ENCODE assay signal across 8 mouse cellular contexts in the genomic region with DNA sequence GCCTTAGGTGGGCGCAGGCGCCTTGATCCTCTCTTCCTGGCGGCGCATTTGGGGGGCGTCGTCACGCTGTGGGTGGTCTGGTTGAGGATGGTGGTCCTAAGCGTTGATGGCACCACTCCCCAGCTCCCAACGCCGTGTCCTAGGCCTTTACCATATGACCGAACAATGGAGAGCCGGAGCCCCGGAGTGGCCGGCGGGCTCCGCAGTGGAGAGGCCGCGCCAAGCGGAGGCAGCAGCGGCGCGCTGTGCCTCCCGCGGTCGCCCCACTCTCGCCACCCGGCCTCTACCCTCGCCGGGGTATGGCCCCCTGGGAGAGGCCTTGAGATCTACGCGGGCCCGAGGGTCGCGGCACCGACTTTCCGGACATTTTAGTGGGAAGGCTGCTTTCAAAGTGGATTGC. TPM values are rescaled to one million over a fixed set of nuclear protein-coding genes. Genes with fewer than 3 reads are reported as not detected.
DNase-seq lines count a peak whose midpoint lies in the region; ATAC-seq and TF ChIP-seq lines count a peak whose summit lies in the region.

No protein-coding gene starts in this region.

- H3K79me2 ChIP-seq in CH12.LX (replicated peaks; ENCODE audit: control insufficient read depth, extremely low read depth, insufficient read depth, poor library complexity, severe bottlenecking), result no peaks in the 10 kb centered on the region

- H3K27me3 ChIP-seq in CH12.LX (replicated peaks), result no peaks in the 10 kb centered on the region
- H3K27me3 ChIP-seq in embryonic facial prominence, embryonic 11.5 days (ENCODE audit: control insufficient read depth, insufficient read depth, low read length), result no peaks in the 10 kb centered on the region
- 0 out of 2 replicates have a peak, but pooled peaks cover 4% of the 10 kb centered on the region for H3K27me3 ChIP-seq in hindbrain, embryonic 13.5 days
- no peaks in the 10 kb centered on the region for H3K27me3 ChIP-seq in liver, postnatal 0 days (ENCODE audit: insufficient read depth, low read length)
- no peaks in the 10 kb centered on the region for H3K27me3 ChIP-seq in stomach, embryonic 15.5 days (replicated peaks)

- no peak for TF ChIP-seq EP300 in CH12.LX (IDR thresholded peaks at IDR 0.05; ENCODE audit: low read length)
- no peak for TF ChIP-seq EP300 in liver, postnatal 0 days (IDR thresholded peaks at IDR 0.05; ENCODE audit: low read depth)

- in situ Hi-C loops in CH12.LX (cut with MboI; ENCODE audit: low pct_ligation_motif_present, low pct_unique_long_range_greater_than_20kb, low sequenced_read_pairs), result no loop called here

- no peak for TF ChIP-seq CTCF in CH12.LX (conservative IDR thresholded peaks at IDR 0.05 in 1 of 2, IDR thresholded peaks at IDR 0.05 in 1 of 2; ENCODE audit: low read depth in 2 of 2, low read length in 2 of 2)
- no peak for TF ChIP-seq CTCF in liver, postnatal 0 days (IDR thresholded peaks at IDR 0.05; ENCODE audit: low read depth)

- dilution Hi-C loops in CH12.LX (cut with MboI; ENCODE audit: extremely low pct_ligation_motif_present, extremely low pct_unique_long_range_greater_than_20kb, low sequenced_read_pairs), result no loop called here

- peak overlapping the region; percentile 75 for H3K4me2 ChIP-seq in CH12.LX (ENCODE audit: insufficient read depth, low read depth, poor library complexity, severe bottlenecking)
- peak overlapping the region; percentile 65 for H3K4me2 ChIP-seq in embryonic facial prominence, embryonic 11.5 days (ENCODE audit: low read depth, low read length)
- H3K4me2 ChIP-seq in hindbrain, embryonic 13.5 days, result peak overlapping the region; percentile 83
- peak overlapping the region; percentile 66 for H3K4me2 ChIP-seq in liver, postnatal 0 days (ENCODE audit: low read depth, low read length)
- H3K4me2 ChIP-seq in stomach, embryonic 15.5 days, result peak overlapping the region; percentile 78

- DNase-seq in gastrocnemius, postnatal 14 days, result peak; percentile 38
- no peak for DNase-seq in gastrocnemius, adult 8-10 months (ENCODE audit: low spot score in 2 of 2)
- peak; percentile 6 for DNase-seq in CH12.LX (ENCODE audit: extremely low read depth)
- DNase-seq in embryonic facial prominence, embryonic 11.5 days (ENCODE audit: low spot score), result no peak
- no peak for DNase-seq in liver, postnatal 0 days
- no peak for DNase-seq in frontal cortex, postnatal 10 days (ENCODE audit: low spot score in 2 of 2)

- WGBS in embryonic facial prominence, embryonic 11.5 days, result under 1% methylated on average over 36 of the region's 36 CpGs
- under 1% methylated on average over 36 of the region's 36 CpGs for WGBS in hindbrain, embryonic 13.5 days
- under 1% methylated on average over 34 of the region's 36 CpGs for WGBS in liver, postnatal 0 days (ENCODE audit: insufficient replicate concordance)
- 0% methylated on average over 35 of the region's 36 CpGs for WGBS in stomach, embryonic 15.5 days

- peaks cover 16 to 28% of the 10 kb centered on the region in 2 experiments for H3K36me3 ChIP-seq in CH12.LX (replicated peaks in 1 of 2; ENCODE audit: control insufficient read depth in 1 of 2, insufficient read depth in 1 of 2, low read length in 1 of 2)
- H3K36me3 ChIP-seq in embryonic facial prominence, embryonic 11.5 days (replicated peaks; ENCODE audit: control insufficient read depth, insufficient read depth, low read depth, low read length), result peaks cover 3% of the 10 kb centered on the region; the same call in 1 of the 2 replicates
- peaks cover 27% of the 10 kb centered on the region for H3K36me3 ChIP-seq in hindbrain, embryonic 13.5 days
- H3K36me3 ChIP-seq in liver, postnatal 0 days (replicated peaks; ENCODE audit: insufficient read depth, low read length), result peaks cover 27% of the 10 kb centered on the region
- H3K36me3 ChIP-seq in stomach, embryonic 15.5 days, result peaks cover 14% of the 10 kb centered on the region; the same call in 1 of the 2 replicates

- peak; percentile 7 for ATAC-seq in embryonic facial prominence, embryonic 11.5 days (replicated peaks; ENCODE audit: insufficient number of reproducible peaks, low FRiP score, low TSS enrichment, low read depth)
- peak; percentile 51; the same call in 1 of the 2 replicates for ATAC-seq in hindbrain, embryonic 13.5 days (ENCODE audit: low FRiP score)
- peak; percentile 22 for ATAC-seq in liver, postnatal 0 days
- ATAC-seq in stomach, embryonic 15.5 days (ENCODE audit: insufficient read depth, low FRiP score, low read depth), result no peak; the same call in 1 of the 2 replicates

- peak overlapping the region; percentile 61 for H3K9ac ChIP-seq in CH12.LX (ENCODE audit: insufficient read depth, low read depth)
- H3K9ac ChIP-seq in embryonic facial prominence, embryonic 11.5 days (replicated peaks; ENCODE audit: low read length), result peak overlapping the region; percentile 81
- peak overlapping the region; percentile 96 for H3K9ac ChIP-seq in hindbrain, embryonic 13.5 days
- H3K9ac ChIP-seq in liver, postnatal 0 days (replicated peaks), result peak overlapping the region; percentile 96
- H3K9ac ChIP-seq in stomach, embryonic 15.5 days, result peak overlapping the region; percentile 89

- TF ChIP-seq POLR2A in CH12.LX (IDR thresholded peaks at IDR 0.05; ENCODE audit: low read depth, low read length), result no peak

- no peak overlapping the region for H3K27ac ChIP-seq in CH12.LX (ENCODE audit: insufficient read depth, low read depth)
- H3K27ac ChIP-seq in embryonic facial prominence, embryonic 11.5 days (replicated peaks; ENCODE audit: low read depth, low read length), result peak overlapping the region; percentile 78
- H3K27ac ChIP-seq in hindbrain, embryonic 13.5 days, result peak overlapping the region; percentile 98
- H3K27ac ChIP-seq in liver, postnatal 0 days (ENCODE audit: low read depth), result peak overlapping the region; percentile 98
- peak overlapping the region; percentile 98 for H3K27ac ChIP-seq in stomach, embryonic 15.5 days

- no peaks in the 10 kb centered on the region for H3K9me3 ChIP-seq in CH12.LX (replicated peaks; ENCODE audit: low read length)
- no peaks in the 10 kb centered on the region for H3K9me3 ChIP-seq in embryonic facial prominence, embryonic 11.5 days (replicated peaks; ENCODE audit: control insufficient read depth, low read length)
- no peaks in the 10 kb centered on the region for H3K9me3 ChIP-seq in hindbrain, embryonic 13.5 days
- H3K9me3 ChIP-seq in liver, postnatal 0 days (ENCODE audit: low read length), result no peaks in the 10 kb centered on the region
- H3K9me3 ChIP-seq in stomach, embryonic 15.5 days, result no peaks in the 10 kb centered on the region

- peak overlapping the region; percentile 69 to 97 (median 91) for H3K4me3 ChIP-seq in CH12.LX (replicated peaks in 1 of 3; ENCODE audit: low read depth in 2 of 3, low read length in 2 of 3, poor library complexity in 1 of 3)
- H3K4me3 ChIP-seq in embryonic facial prominence, embryonic 11.5 days (ENCODE audit: low read depth, low read length), result peak overlapping the region; percentile 57
- peak overlapping the region; percentile 93 for H3K4me3 ChIP-seq in hindbrain, embryonic 13.5 days
- H3K4me3 ChIP-seq in liver, postnatal 0 days (ENCODE audit: low read depth, low read length), result peak overlapping the region; percentile 91
- peak overlapping the region; percentile 89 for H3K4me3 ChIP-seq in stomach, embryonic 15.5 days (replicated peaks)

- intact Hi-C loops in gastrocnemius, postnatal 14 days (cut with DNase I; ENCODE audit: low total_unique reads), result no loop called here

- no peak for TF ChIP-seq RAD21 in CH12.LX (IDR thresholded peaks at IDR 0.05; ENCODE audit: low read depth, low read length)

- H3K4me1 ChIP-seq in CH12.LX (ENCODE audit: control insufficient read depth in 1 of 2, insufficient read depth in 2 of 2), result peaks cover 3 to 37% of the 10 kb centered on the region in 2 experiments; a peak in 3 of 4 replicates
- H3K4me1 ChIP-seq in embryonic facial prominence, embryonic 11.5 days (ENCODE audit: control insufficient read depth, insufficient read depth, low read length), result no peaks in the 10 kb centered on the region
- peaks cover 40% of the 10 kb centered on the region for H3K4me1 ChIP-seq in hindbrain, embryonic 13.5 days (replicated peaks)
- H3K4me1 ChIP-seq in liver, postnatal 0 days (ENCODE audit: insufficient read depth), result peaks cover 18% of the 10 kb centered on the region
- peaks cover 14% of the 10 kb centered on the region for H3K4me1 ChIP-seq in stomach, embryonic 15.5 days

RNA-seq across cellular contexts. Expression of a gene that starts 0.4 kb away (rescaled TPM):
- 1 to 10 TPM in 1 of 2 experiments, under 1 TPM in 1; 0.70 to 1.4 TPM for total RNA-seq in gastrocnemius, postnatal 14 days (2021)
- total RNA-seq in gastrocnemius, adult 8-10 months (2022), result 1 to 10 TPM; 1.7 to 2.9 (median 2.4) TPM
- total RNA-seq in CH12.LX (2012; rRNA removed) (0.04 TPM in 1 of 2 replicates, not detected in the other), CH12.LX (2014; rRNA removed) (not detected in 2 replicates)
- polyA plus RNA-seq in CH12.LX (2012; ENCODE audit: insufficient read length, low read depth), result not detected in 2 replicates
- 0.45 and 0.61 TPM in 2 replicates for polyA plus RNA-seq in embryonic facial prominence, embryonic 11.5 days (2014; fragmentation: Nextera tagmentation; extraction: Ambion mirVana)
- 0.96 and 1.3 TPM in 2 replicates for polyA plus RNA-seq in hindbrain, embryonic 13.5 days (2015; fragmentation: Nextera tagmentation; extraction: Ambion mirVana)
- 0.53 and 0.88 TPM in 2 replicates for polyA plus RNA-seq in liver, postnatal 0 days (2015; fragmentation: Nextera tagmentation; extraction: Ambion mirVana)
- 0.64 and 0.72 TPM in 2 replicates for polyA plus RNA-seq in stomach, embryonic 15.5 days (2015; fragmentation: Nextera tagmentation; extraction: Ambion mirVana)

RNA-seq across cellular contexts. Expression of a gene that starts 0.6 kb away (rescaled TPM):
- 100 to 1,000 TPM; 120 to 371 TPM for total RNA-seq in gastrocnemius, postnatal 14 days (2021)
- 100 to 1,000 TPM; 294 to 919 (median 442) TPM for total RNA-seq in gastrocnemius, adult 8-10 months (2022)
- 22.6 and 23.0 TPM in 2 replicates for total RNA-seq in CH12.LX (2012; rRNA removed)
- total RNA-seq in CH12.LX (2014; rRNA removed), result 49.1 and 51.1 TPM in 2 replicates
- polyA plus RNA-seq in CH12.LX (2012; ENCODE audit: insufficient read length, low read depth), result 45.2 and 58.7 TPM in 2 replicates
- polyA plus RNA-seq in embryonic facial prominence, embryonic 11.5 days (2014; fragmentation: Nextera tagmentation; extraction: Ambion mirVana), result 128 and 142 TPM in 2 replicates
- 150 and 164 TPM in 2 replicates for polyA plus RNA-seq in hindbrain, embryonic 13.5 days (2015; fragmentation: Nextera tagmentation; extraction: Ambion mirVana)
- 305 and 310 TPM in 2 replicates for polyA plus RNA-seq in liver, postnatal 0 days (2015; fragmentation: Nextera tagmentation; extraction: Ambion mirVana)
- polyA plus RNA-seq in stomach, embryonic 15.5 days (2015; fragmentation: Nextera tagmentation; extraction: Ambion mirVana), result 122 and 124 TPM in 2 replicates

RNA-seq across cellular contexts. Expression of a gene that starts 8.8 kb away (rescaled TPM):
- not detected for total RNA-seq in gastrocnemius, postnatal 14 days (2021)
- not detected for total RNA-seq in gastrocnemius, adult 8-10 months (2022)
- total RNA-seq in CH12.LX (2012; rRNA removed), result not detected in 2 replicates
- not detected in 2 replicates for total RNA-seq in CH12.LX (2014; rRNA removed)
- not detected in 2 replicates for polyA plus RNA-seq in CH12.LX (2012; ENCODE audit: insufficient read length, low read depth)
- polyA plus RNA-seq in embryonic facial prominence, embryonic 11.5 days (2014; fragmentation: Nextera tagmentation; extraction: Ambion mirVana), result not detected in 2 replicates
- polyA plus RNA-seq in hindbrain, embryonic 13.5 days (2015; fragmentation: Nextera tagmentation; extraction: Ambion mirVana), result not detected in 2 replicates
- polyA plus RNA-seq in liver, postnatal 0 days (2015; fragmentation: Nextera tagmentation; extraction: Ambion mirVana), result not detected in 2 replicates
- not detected in 2 replicates for polyA plus RNA-seq in stomach, embryonic 15.5 days (2015; fragmentation: Nextera tagmentation; extraction: Ambion mirVana)

RNA-seq across cellular contexts. Expression of a gene that starts 26.2 kb away (rescaled TPM):
- total RNA-seq in gastrocnemius, postnatal 14 days (2021), result not detected
- total RNA-seq in gastrocnemius, adult 8-10 months (2022), result not detected
- total RNA-seq in CH12.LX (2012; rRNA removed) (0.04 TPM in 1 of 2 replicates, not detected in the other), CH12.LX (2014; rRNA removed) (not detected in 2 replicates)
- polyA plus RNA-seq in CH12.LX (2012; ENCODE audit: insufficient read length, low read depth), result 0.10 TPM in 1 of 2 replicates, not detected in the other
- 0.14 and 0.38 TPM in 2 replicates for polyA plus RNA-seq in embryonic facial prominence, embryonic 11.5 days (2014; fragmentation: Nextera tagmentation; extraction: Ambion mirVana)
- 0.63 and 0.87 TPM in 2 replicates for polyA plus RNA-seq in hindbrain, embryonic 13.5 days (2015; fragmentation: Nextera tagmentation; extraction: Ambion mirVana)
- 0.05 TPM in 2 replicates for polyA plus RNA-seq in liver, postnatal 0 days (2015; fragmentation: Nextera tagmentation; extraction: Ambion mirVana)
- polyA plus RNA-seq in stomach, embryonic 15.5 days (2015; fragmentation: Nextera tagmentation; extraction: Ambion mirVana), result 0.17 and 0.26 TPM in 2 replicates

RNA-seq across cellular contexts. Expression of a gene that starts 56.4 kb away (rescaled TPM):
- not detected for total RNA-seq in gastrocnemius, postnatal 14 days (2021)
- total RNA-seq in gastrocnemius, adult 8-10 months (2022), result under 1 TPM in 1 of 4 experiments, not detected in 3; 0.09 TPM
- not detected in 2 replicates for total RNA-seq in CH12.LX (2012; rRNA removed)
- total RNA-seq in CH12.LX (2014; rRNA removed), result not detected in 2 replicates
- 0.10 and 0.20 TPM in 2 replicates for polyA plus RNA-seq in CH12.LX (2012; ENCODE audit: insufficient read length, low read depth)
- polyA plus RNA-seq in embryonic facial prominence, embryonic 11.5 days (2014; fragmentation: Nextera tagmentation; extraction: Ambion mirVana), result 0.14 TPM in 1 of 2 replicates, not detected in the other
- 0.08 and 0.26 TPM in 2 replicates for polyA plus RNA-seq in hindbrain, embryonic 13.5 days (2015; fragmentation: Nextera tagmentation; extraction: Ambion mirVana)
- polyA plus RNA-seq in liver, postnatal 0 days (2015; fragmentation: Nextera tagmentation; extraction: Ambion mirVana), result not detected in 2 replicates
- polyA plus RNA-seq in stomach, embryonic 15.5 days (2015; fragmentation: Nextera tagmentation; extraction: Ambion mirVana), result 0.08 and 0.15 TPM in 2 replicates

Comparison
In these comparisons a context has a peak if more than half of its experiments do, and no peak if none do; other contexts are left out.
1. DNase-seq: peak in gastrocnemius, postnatal 14 days (single experiment) and CH12.LX (single experiment); none in gastrocnemius, adult 8-10 months (0 of 2), embryonic facial prominence, embryonic 11.5 days (single experiment), liver, postnatal 0 days (single experiment) and frontal cortex, postnatal 10 days (0 of 2).
2. Peak in every context shown above with its lines, with median percentiles within 50 percentile points of each other: H3K4me2 ChIP-seq, H3K4me3 ChIP-seq and H3K9ac ChIP-seq.